Mouse (Mus musculus) G1E (cell line): ENCODE results near the gene Rep15.

Source experiments
- CTCF ChIP-seq: IDR thresholded peaks from 2 replicates; pipeline ENCODE4 v1.5.1; 2012; ENCODE audit warnings: low read depth, low read length, inconsistent platforms, mixed read lengths
- GATA1 ChIP-seq: IDR thresholded peaks from 2 replicates; pipeline ENCODE4 v1.6.1; 2012; ENCODE audit warnings: borderline replicate concordance, low read length, inconsistent platforms, mixed read lengths
- GATA2 ChIP-seq: IDR thresholded peaks from 2 replicates; pipeline ENCODE4 v1.6.1; 2012; ENCODE audit warnings: low read depth, low read length, inconsistent platforms, borderline replicate concordance
- POLR2AphosphoS5 ChIP-seq: IDR thresholded peaks from 2 replicates; pipeline ENCODE4 v1.6.1; 2012; ENCODE audit warnings: low read depth, low read length, inconsistent platforms; ENCODE audit not compliant: insufficient replicate concordance
- TAL1 ChIP-seq: conservative IDR thresholded peaks from 2 replicates; pipeline ENCODE4 v1.6.1; 2012; ENCODE audit warnings: low read depth, low read length, inconsistent platforms, mixed read lengths

DNA sequence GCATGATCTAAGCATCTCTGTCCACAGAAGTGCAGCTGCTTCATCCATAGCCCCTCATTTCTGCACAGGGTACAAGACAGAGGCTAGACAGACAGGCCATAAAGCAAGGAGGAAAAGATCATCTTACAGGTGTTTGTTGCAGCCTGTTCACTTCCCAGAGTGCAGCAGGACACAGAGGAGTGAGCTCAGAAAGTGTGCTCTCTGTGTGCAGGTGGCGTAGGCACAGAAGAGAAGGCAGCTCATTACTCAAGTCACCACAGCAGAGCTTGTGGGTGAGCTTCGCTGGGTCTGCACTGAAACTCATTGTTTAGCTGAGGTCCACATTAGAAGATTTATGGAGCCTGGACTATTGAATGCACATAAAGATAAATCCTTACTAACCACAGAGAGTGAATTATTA, 32.6 kb upstream of the Rep15 start:
- TF ChIP-seq POLR2AphosphoS5 (no peak), CTCF (no peak), GATA1 (no peak), GATA2 (no peak), TAL1 (no peak)
